Mouse (Mus musculus) frontal cortex, adult (tissue): ENCODE results near the gene Hecw2.

ENCODE experiments used
- ATAC-seq: cut with Nextera tagmentation; 2 replicates; pipeline ENCODE4 v1.9.2; 2017; ENCODE audit warnings: mild to moderate bottlenecking, moderate library complexity, mixed read lengths; ENCODE audit not compliant: low TSS enrichment

Gene Hecw2

DNA sequence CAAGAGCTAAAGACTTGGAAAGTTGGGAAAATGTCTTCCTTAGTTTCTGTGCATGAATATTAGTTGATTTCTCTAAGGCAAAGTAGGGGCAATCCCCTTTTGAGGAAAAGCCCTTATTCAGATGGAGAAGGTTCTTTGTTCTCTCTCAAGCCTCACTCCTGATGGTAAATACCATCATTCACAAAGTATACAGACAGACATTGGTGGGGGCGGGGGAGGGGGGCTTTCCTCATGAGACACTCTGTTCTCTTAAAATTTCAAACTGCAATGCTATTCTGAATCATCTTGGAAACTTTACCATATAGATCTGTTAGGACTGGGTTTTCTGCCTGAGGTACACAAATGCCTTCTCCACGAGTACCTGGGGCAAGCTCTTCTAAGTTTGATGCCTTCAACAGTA, 355.6 kb downstream of the Hecw2 start:
- ATAC-seq = no peak

DNA sequence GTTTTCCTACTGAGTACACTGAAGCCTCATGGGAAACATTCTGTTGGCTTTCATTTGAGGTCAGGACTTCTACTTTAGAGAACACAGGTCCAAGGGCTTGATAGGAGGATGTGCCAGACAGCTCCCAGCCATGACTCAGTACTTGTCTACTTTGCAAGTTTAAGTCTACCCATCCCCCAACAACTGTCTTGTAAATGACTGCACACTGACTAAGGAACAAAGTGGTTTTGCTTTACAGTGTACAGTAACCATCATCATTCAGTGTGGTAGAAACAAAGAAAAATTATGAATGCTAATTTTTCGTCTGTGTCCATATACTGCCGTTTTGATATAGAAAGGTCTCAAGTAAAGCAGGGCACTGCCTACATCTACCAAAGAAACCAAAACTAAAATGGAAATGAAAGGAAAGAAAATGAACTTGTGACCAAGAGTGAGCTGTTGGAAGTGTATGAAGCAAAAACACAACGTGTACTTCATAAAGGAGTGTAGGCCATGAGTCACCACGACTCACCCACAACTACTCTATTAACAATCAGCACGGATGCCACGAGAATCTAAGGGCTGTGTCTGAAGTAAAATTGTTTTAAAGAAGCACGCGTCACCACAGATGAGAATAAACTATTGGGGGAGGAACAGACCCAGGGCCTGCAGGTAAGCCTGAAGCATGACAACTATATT, 356.6 kb downstream of the Hecw2 start:
- 0 out of 2 replicates have a peak, but pooled peaks have one; percentile 29 for ATAC-seq

DNA sequence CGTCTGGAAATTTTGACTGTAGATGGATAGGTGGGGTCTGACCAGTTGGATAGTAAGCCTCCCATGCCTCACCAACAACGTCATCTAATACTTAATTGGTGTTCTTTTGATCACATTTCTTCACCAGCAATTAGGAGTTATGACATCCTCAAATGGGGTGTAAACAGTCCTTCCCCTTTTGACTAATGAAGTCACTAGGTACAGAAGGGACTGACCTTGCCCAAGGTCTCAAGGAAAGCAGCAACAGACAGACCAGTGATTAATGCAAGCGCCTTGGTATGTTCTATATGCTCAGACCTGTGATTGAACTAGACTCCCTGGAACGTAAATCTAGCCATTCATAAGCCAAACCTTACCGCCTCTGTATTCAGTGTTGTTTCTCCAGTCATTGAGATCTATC, 364.7 kb downstream of the Hecw2 start:
- no peak for ATAC-seq

DNA sequence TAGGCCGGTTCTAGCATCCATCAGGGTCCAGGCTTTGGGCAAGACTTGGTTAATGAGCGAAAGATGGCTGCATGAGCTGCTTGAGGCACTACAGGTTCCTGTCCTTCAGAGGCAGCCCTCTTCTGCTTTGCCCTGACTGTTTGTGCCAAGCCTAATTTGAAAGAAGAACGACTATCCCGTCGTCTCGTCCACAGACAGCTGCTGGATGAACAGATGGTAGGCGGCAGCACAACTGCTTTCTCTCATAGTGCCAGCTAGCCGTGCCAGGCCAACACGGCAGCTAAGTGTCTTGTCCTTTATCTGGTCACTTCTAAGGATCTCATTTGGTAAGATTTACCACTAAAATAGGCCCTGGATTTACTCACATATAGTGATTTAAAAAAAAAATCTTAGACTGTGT, 365.9 kb downstream of the Hecw2 start:
- ATAC-seq = peak; percentile 72

DNA sequence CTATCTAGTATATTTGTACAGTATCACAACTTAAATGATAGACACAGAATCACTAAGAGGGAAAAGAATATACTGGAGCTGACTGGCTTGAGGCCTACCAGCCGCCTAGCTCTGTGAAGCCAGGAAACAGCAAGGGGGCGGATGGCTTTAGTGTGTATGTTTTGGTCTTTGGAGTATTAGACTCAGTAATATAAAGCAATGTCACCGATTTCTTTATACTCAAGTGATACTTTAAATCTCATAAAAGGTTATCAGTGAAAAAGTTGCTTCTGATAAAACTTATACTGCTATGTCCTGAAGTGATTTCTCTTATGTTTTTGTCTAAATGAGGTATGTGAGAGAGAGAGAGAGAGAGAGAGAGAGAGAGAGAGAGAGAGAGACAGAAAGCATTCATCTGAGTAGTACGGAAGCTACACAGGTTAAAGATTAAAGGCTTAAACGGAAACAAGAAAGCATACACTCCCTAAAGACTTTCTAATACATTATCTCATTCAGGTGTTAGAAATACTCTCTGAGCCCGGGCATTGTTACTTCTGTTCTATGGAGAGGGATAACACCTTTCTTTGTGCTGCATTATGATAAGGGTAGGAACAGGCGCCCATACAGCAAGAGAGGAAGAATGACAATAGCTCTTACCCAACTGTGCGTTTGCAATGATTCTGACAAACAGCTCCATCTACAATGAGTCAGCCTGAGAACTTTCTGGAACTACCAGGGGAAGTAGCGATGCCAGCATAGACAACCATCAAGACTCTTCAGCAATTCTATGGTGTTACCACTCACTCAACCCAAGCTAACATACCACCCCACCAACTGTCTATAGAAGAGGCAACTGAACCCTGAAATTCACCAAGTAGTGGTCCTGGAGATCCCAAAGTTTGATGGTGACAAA, 370.3 kb downstream of the Hecw2 start:
- no peak for ATAC-seq

DNA sequence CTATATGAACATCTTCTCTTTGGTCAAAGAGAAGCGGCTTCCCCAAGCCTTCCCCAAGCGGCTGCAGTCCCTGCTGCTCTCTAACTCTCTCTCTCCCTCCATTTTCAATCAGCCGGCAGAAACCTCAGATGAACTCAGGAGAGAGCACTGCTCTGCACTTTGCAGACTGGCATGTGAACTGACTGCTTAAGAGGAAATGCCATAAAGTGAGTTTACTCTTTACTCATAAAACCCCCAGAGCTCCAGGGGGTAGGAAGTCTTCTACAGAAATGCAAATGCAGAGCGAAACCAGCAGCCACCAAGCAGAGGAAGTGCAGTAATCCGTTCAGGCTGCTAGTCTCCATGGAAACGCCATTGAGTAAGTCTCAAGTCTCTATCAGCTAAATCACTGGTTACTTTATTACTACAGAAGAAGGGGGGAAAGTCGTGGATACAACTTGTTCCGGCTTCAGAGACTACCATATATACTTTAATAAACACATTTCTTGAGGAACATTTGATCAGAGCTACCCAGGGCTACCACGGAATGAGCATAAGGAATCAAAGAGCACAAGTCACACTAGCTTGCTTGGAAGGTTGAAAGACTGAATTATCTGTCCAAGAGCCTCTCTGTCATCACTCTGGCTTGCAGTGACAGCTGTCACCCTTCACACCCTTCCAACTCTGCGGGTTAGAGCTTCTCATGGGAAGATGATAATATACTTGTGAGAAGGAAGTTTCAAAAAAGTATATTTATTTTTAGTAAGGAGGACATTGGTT, 371.1 kb downstream of the Hecw2 start:
- ATAC-seq = peak; percentile 94

DNA sequence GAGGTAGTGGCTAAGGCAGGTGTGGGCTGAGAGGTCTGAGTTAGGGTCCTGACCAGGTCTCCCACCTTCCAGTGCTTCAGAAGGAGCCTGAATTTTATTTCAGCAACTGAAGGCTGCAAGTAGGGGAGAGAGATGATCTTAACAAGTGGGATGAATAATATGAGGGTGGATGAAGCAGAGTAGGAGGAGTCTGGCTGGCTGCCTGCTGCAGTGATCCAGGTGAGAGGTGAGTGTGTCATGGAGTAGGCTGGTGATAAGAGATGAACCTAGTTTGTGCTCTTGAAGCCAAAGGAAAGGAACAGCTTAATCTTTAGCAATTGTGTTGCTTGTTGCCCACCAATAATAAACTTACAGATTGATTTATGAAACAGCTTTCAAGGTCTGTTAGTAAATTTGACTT, 373.0 kb downstream of the Hecw2 start:
- ATAC-seq = no peak

DNA sequence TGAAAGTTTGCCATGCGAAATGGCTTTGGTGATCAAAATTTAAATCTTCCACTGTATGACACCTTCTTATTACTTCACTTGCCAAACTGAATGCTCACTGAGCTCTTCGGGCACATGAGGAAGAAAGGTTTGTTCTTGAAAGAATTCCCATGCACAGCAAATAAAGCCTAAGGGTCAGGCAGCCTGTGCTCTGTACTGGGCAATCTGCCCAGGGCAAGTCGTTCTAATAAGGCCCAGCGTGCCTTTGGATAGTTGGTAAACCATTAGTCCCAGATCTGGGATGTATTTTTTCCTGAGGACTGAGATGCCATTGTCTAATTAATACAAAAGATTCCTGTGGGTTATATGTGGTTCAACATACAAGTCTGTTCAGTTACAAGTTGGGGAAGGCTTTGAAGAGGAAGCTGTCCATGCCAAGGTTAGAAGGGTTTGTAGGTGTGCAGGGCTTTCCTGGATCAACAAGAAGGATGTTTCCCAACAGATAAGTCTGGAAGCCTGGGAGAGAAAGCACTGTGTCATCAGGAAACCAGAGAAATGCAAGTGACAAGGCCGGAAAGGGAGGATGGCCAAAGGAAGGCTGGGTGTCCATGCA, 374.8 kb downstream of the Hecw2 start:
- no peak for ATAC-seq

DNA sequence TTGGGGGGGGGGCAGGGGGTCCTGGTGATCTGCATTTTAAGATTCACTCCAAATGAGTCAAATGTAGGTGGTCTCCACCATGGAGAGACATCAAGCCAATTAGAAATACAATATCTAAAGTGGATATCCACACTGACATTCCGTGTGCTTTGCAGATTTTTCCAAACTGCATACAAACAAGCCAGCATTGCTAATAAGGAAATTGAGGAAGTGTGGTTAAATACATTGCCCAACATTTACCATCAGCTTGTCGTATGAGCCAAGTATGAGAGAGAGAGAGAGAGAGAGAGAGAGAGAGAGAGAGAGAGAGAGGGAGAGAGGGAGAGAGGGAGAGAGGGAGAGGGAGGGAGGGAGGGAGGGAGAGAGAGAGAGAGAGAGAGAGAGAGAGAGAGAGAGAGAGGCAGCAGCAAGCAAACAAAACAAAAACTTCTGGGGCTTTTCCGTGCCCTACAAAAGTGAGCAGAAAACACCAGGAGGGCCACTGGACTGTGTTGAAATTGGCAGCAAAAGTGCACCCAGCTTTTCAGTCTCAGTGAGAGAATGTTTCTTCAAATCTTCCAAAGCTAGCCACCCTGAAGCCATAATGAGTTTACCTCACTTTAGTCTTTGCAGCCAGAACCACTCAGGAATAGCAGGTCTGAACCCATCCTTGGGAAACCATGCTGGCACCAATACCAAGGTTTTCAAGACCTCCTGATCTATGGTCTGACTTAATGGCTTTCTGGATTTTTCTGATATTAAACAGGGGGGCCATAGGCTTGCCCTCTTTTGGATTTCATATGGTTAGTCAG, 376.7 kb downstream of the Hecw2 start:
- peak; percentile 24; the same call in 1 of the 2 replicates for ATAC-seq

DNA sequence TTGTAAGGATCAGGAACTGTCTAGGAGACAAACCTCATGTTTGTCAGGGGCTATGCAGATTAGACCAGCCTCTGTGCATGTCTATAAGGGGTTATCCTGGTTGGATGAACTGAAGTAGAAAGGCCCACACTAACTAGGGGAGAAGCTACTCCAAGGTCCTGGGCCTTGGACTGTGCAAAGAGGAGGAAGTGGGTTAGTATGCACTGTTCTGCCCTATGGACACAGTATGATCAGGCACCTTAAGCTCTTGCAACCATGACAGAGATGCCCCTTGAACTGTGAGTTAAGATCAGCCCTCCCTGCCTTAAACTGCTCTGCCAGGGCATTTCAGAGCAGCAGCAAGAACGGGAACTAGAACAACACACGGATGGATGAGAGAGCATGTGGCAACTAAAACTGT, 378.6 kb downstream of the Hecw2 start:
- no peak; the same call in 1 of the 2 replicates for ATAC-seq

DNA sequence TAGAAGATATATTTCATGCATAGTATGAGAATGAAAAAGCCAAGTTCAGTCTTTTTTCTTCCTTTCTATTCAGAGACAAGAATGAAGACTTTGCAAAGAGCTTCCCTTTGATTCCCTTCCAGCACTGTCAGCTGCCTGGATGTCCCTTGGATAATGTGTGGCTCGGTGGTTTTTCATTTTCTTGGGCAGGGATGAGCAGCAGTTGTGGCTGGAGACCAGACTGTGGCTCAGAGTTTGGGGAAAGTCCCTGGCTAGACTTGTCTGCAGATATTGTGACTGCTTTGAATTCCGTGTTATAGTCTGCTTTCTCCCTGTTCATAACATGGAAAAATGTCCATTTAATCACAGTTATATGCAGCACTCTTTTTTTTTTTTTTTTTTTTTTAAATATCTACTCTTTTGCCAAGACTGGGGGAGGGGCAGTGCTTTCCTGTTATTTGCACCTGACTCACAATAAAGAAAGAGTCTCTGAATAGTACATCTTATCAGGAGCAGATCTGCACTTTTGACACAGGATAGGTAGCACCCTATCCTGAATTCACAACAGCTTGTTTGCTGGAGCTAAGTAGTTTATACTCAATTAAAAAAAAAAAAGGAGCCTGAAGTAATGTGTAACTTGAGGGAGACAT, 380.8 kb downstream of the Hecw2 start:
- no peak for ATAC-seq

DNA sequence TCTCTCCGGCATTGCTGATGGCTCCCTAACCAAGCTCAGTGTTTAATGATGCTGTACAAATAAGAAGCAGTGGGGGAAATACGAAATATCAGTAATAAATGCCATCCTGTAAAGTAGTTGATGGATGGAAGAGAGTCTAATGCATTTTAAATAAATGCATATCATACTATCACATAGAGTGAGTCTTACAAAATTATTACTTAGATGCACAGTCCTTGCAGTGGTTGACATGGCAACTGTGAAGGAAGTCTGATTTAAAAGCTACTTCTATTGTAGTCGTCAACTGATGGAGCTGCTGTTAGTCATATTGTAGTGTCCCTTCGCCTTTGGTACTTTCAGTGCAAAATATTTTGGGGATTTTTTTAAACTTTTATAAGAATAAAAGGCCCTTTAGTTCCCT, 383.0 kb downstream of the Hecw2 start:
- no peak for ATAC-seq

DNA sequence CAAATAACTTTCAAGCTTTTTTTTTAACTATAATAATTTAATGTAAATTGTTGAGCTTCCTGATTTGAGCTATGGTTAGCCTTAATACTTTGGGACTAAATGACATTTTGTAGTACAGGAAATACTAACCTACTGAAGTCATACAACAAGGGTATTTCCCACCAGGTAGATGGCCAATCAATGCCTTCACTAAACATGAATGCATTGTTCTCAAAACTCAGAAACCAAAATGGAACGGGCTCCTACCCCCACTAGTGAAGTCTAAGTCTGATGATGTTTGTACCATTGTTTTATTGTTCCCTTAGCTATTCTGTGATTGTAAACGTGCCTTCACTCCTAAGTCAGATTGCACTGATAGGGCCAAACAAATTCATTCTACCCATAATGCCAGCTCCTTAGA, 386.7 kb downstream of the Hecw2 start:
- no peak for ATAC-seq

DNA sequence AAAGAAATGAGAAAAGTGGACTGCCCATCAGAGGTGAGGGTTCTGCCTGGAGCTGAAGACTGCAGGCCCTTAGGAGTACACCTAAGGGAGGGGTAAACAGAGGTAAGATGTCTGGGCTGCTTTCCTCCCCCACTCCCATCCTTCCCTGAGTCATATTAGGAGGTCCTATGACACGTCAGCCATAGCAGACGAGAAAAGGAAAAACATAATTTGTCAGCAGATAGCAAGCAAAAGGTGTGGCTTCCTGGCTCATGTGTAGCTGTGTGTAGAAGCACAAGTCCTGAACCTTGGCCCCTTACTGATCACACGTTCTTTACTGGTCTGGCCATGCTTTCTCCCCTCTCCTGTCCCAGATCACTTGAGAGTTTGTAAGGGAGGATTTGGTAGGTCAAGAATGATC, 397.2 kb downstream of the Hecw2 start:
- ATAC-seq = no peak

DNA sequence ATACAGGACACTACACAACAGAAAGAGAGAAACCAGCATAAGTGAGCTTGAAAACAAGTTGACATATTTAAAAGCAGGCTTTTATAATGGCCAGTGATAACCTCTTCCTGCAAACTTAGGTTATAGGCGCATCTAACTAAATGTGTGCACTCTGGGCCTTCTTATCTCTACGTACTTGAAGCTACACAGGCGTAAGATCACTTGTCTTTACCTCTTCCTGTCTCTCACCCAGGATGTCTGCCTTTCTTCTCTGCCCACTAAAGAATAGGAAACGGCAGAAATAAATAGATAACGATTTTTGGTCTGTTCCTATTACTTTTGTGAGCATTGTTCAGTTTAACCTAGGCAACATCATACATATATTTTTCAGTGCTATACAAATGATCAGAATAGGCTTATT, 397.9 kb downstream of the Hecw2 start:
- no peak for ATAC-seq

DNA sequence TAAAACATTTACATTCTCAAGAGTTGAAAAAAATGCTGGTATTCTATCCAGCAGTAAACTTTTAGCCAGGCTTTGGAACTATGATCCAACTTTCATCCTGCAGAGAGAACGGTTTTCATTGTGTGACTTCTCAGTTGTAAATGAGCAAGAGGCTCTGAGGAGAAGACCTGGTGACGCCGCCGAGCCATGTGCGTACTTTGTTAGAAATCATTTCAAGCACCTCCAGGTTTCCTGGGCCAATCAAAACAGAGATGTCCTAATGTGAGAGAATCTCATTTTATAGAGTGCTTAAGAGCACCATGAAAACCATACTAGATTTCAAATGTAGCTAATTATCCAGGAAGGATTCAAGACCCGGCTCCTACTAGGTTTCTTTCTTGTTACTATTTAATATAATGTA, 398.7 kb downstream of the Hecw2 start:
- no peak for ATAC-seq

DNA sequence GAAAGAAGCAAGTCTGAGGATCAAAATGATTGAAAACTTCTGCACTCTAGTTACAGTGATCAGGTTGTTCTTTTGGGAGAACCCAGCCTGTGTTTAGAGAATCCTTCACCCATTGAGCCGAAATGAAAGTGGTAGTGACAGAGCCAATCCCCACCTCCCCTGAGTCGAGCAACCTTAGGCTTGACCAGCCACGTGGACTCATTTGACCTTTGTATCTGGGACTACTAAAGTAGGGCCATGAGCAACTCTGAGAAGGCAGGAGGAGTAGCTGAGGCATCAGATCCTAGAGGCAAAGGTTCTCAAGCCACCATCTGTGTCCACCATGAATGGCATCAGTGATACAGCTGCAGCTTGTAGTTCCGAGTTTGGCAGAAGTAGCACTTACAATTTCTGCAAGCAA, 399.4 kb downstream of the Hecw2 start:
- ATAC-seq = no peak

DNA sequence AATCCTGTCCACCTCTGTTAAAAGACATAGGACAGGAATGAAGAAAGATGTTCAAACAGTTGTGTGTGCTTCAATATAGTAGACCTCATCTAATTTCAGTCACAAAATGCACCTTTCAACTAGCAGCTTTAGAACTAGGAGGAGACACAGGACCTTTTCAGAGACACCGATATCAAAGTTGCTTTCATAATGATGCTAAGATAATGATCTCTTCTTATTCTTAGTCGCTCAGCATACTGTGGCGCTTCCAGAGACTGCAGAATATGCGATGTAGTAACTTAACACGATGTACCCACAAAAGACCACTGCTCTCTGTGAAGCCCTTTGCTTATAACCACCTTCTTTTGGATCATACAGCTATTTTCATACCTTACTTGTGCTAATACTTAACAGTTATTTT, 399.9 kb downstream of the Hecw2 start:
- ATAC-seq = no peak

DNA sequence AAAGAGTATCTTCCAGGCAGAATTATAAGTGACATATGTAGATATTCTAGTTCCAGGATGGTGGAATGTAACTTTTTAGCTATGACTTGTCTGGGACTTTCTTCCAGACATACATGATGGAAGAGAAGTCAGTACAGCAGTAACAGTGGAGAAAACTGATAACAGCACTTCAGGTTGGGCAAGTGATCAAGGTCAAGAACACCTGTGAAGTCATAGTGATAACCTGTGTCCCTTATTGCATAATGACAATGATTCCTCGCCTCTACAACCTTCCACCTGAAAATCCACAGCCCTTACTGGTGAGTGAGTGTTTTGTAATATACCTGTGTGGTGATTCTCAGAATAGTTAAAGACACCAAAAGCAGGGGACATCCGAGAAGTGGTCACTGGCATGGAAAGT, 400.7 kb downstream of the Hecw2 start:
- no peak for ATAC-seq

DNA sequence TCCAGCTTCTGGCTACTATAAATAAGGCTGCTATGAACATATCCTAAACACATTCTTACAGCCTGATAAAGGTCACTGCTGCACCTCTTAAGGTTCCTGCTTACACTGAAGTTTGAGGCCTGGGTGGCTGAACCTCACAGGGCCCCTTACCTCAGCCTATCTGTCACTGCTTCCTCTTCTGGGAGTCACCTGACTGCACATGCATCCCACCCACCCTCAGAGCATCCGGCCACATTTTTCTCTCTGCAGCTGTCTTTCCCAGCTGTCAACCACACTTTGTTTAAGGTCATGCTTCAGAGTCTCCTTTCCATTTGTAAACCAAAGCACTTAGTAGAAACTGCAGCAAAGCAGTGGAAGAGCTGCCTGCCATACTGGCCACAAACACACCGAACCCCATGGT, 403.6 kb downstream of the Hecw2 start:
- no peak for ATAC-seq
